Mouse (Mus musculus): ENCODE results near the gene Il16. TPM values are rescaled to one million over a fixed set of nuclear protein-coding genes. Genes with fewer than 3 reads are reported as not detected.
A peak's percentile ranks its signal among the peaks of the same experiment; 100 is the strongest.
"Not testable (repeated sequence)": the region's sequence is repeated elsewhere in the genome, so short reads cannot be mapped to it uniquely, and the experiment has no call there.

Il16 gene
- polyA plus RNA-seq, 1 experiment, result 0.47 TPM

DNA sequence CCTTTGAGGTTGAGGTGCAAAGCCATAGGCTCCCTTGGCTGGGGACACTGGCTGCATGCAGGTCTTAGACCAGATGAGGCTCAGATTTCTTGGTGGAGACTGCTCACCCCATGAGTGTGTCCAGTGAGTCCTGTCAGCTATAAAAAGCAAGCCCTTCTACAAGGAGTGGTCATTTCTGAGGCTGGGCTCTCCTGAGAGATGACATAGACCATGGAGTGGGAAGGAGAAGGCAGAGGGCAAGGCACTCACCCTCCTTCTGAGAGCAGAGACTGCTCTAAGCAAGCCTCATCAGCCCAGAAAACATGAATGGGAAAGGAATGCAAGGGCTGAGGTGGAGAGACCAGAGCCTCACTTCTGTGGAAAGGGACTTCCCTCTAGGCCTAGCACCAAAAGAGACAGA lies 19.7 kb downstream of the Il16 start:
- H3K27ac ChIP-seq (ENCODE audit: insufficient read depth, low read length), result no peak overlapping the region
- H3K4me1 ChIP-seq (ENCODE audit: control insufficient read depth, insufficient read depth, low read length), result no peaks in the 10 kb centered on the region; the same call in 1 of the 2 replicates
- no peak overlapping the region for H3K4me3 ChIP-seq (ENCODE audit: insufficient read depth, low read length)
- TF ChIP-seq POLR2A (IDR thresholded peaks at IDR 0.05; ENCODE audit: low read depth, low read length), result no peak
- TF ChIP-seq CTCF (IDR thresholded peaks at IDR 0.05; ENCODE audit: borderline replicate concordance, insufficient read depth, low read length), result no peak

DNA sequence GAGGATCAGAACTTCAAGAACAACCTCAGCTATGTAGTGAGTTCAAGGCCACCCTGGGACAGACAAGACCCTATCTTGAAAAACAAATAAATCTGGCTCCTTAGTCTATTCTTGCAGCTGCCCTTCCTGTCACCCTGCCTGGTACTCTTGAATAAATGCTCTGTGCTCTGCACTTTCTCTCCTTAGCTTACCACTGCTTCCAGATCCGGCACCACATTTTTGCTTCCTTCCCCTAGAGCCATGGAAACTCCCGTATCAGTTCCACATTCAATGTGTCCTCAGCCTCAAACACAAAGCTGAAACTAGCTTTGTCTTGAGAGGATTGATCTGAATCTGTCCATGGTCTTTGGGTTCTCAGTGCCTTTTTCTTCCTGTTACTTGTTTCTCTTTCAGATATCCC lies 21.0 kb downstream of the Il16 start:
- no peak overlapping the region for H3K4me3 ChIP-seq (ENCODE audit: insufficient read depth, low read length)
- no peak for TF ChIP-seq CTCF (IDR thresholded peaks at IDR 0.05; ENCODE audit: borderline replicate concordance, insufficient read depth, low read length)
- H3K27ac ChIP-seq (ENCODE audit: insufficient read depth, low read length), result no peak overlapping the region
- H3K4me1 ChIP-seq (ENCODE audit: control insufficient read depth, insufficient read depth, low read length), result no peaks in the 10 kb centered on the region

- TF ChIP-seq POLR2A (IDR thresholded peaks at IDR 0.05; ENCODE audit: low read depth, low read length) (no peak), CTCF (IDR thresholded peaks at IDR 0.05; ENCODE audit: borderline replicate concordance, insufficient read depth, low read length) (no peak)
- Histone ChIP-seq H3K4me1 (ENCODE audit: control insufficient read depth, insufficient read depth, low read length) (no peaks in the 10 kb centered on the region), H3K4me3 (ENCODE audit: insufficient read depth, low read length) (no peak overlapping the region), H3K27ac (ENCODE audit: insufficient read depth, low read length) (no peak overlapping the region)
Observed at GRCm38 (mm10) chr7:83723954-83724353, 21.6 kb downstream of the Il16 start.

- no peak for TF ChIP-seq CTCF (IDR thresholded peaks at IDR 0.05; ENCODE audit: borderline replicate concordance, insufficient read depth, low read length)
- no peak for TF ChIP-seq POLR2A (IDR thresholded peaks at IDR 0.05; ENCODE audit: low read depth, low read length)
- Histone ChIP-seq H3K4me1 (ENCODE audit: control insufficient read depth, insufficient read depth, low read length) (no peaks in the 10 kb centered on the region), H3K27ac (ENCODE audit: insufficient read depth, low read length) (no peak overlapping the region), H3K4me3 (ENCODE audit: insufficient read depth, low read length) (no peak overlapping the region)
Observed at GRCm38 (mm10) chr7:83723221-83723620, 22.3 kb downstream of the Il16 start.

DNA sequence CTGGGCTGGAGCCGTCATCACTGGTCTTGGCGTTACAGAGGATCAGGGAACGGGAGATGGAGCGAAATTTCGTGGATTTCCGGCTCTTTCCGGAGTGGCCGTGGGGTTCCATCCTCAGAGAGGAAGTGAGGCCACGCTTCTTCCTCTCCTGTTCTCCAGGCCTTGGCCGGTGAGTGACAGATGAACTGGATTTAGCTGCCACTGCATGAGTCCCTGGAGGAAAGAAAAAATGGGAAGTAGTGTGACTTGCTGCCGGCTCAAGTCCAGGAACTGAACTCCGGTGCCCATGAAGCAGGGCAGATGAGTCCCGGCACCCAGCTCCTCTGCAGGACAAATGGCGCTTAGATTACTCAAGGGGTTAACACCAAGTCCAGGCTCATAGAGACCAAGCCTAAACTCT lies 23.0 kb downstream of the Il16 start:
- Histone ChIP-seq H3K27ac (ENCODE audit: insufficient read depth, low read length) (no peak overlapping the region), H3K4me1 (ENCODE audit: control insufficient read depth, insufficient read depth, low read length) (peaks cover 7% of the 10 kb centered on the region; the same call in 1 of the 2 replicates), H3K4me3 (ENCODE audit: insufficient read depth, low read length) (no peak overlapping the region)
- no peak for TF ChIP-seq CTCF (IDR thresholded peaks at IDR 0.05; ENCODE audit: borderline replicate concordance, insufficient read depth, low read length)

DNA sequence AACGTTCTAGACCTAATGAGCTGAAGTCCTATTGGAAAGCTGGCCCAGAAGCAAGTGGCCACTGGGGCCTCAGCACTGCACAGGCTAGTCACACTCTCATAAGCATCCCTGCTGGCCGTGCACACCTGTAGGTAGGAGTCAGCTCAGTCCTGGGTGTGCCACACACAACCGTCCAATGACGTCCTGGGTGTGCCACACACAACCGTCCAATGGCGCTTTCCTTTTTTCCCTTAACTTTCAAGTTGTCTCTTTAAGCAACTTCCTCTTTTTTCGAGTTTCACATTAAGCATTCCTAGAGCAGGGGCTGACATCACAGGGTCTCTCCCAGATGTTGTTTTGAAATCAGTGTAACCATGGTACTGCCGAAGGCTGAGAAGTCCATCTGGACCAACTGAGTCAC lies 25.3 kb downstream of the Il16 start:
- Histone ChIP-seq H3K4me3 (ENCODE audit: insufficient read depth, low read length) (no peak overlapping the region), H3K4me1 (ENCODE audit: control insufficient read depth, insufficient read depth, low read length) (peaks cover 9% of the 10 kb centered on the region; the same call in 1 of the 2 replicates), H3K27ac (ENCODE audit: insufficient read depth, low read length) (no peak overlapping the region)
- TF ChIP-seq CTCF (IDR thresholded peaks at IDR 0.05; ENCODE audit: borderline replicate concordance, insufficient read depth, low read length), result no peak
- no peak for TF ChIP-seq POLR2A (IDR thresholded peaks at IDR 0.05; ENCODE audit: low read depth, low read length)

DNA sequence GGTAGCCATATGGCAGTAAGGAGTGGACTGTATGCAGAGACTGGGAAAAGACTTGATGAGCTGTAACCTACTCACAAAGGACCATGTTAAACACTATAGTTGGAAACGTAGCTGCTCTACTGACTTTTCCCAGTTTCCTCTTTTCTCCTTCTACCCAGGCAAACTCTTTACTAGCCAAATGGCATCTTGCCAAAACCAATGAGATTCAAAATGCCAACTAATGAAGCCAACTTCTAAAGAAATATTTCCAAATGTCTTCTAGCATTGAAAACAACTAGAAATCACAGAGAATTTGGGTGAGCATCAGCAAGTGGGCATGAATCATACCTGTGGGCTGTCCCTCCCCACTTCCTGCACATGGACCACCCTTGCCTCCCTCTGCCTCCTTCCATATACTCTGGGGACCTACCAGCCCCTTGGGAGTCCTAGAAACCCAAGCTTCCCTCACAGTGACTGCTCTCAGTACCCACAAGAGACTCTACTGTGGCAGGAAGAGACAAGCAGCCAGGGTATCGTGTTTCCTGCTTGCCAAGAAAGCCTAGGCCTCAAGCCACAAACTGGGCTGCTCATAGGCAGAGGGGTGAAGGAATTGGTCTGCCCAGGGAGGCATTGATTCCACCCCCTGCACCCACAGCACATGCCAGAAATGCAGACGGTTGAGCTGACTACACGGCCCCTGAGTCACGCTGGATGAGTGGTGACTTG lies 28.4 kb downstream of the Il16 start:
- H3K27ac ChIP-seq (ENCODE audit: insufficient read depth, low read length), result peak overlapping the region; percentile 65
- H3K4me1 ChIP-seq (ENCODE audit: control insufficient read depth, insufficient read depth, low read length), result peaks cover 9% of the 10 kb centered on the region; the same call in 1 of the 2 replicates
- TF ChIP-seq CTCF (IDR thresholded peaks at IDR 0.05; ENCODE audit: borderline replicate concordance, insufficient read depth, low read length) (no peak), POLR2A (IDR thresholded peaks at IDR 0.05; ENCODE audit: low read depth, low read length) (no peak)
- H3K4me3 ChIP-seq (ENCODE audit: insufficient read depth, low read length), result no peak overlapping the region

GRCm38 (mm10) chr7:83713639-83714038 lies 31.9 kb downstream of the Il16 start:
- no peak overlapping the region for H3K4me3 ChIP-seq (ENCODE audit: insufficient read depth, low read length)
- TF ChIP-seq CTCF (IDR thresholded peaks at IDR 0.05; ENCODE audit: borderline replicate concordance, insufficient read depth, low read length), result no peak
- TF ChIP-seq POLR2A (IDR thresholded peaks at IDR 0.05; ENCODE audit: low read depth, low read length), result no peak
- peaks cover 9% of the 10 kb centered on the region; the same call in 1 of the 2 replicates for H3K4me1 ChIP-seq (ENCODE audit: control insufficient read depth, insufficient read depth, low read length)
- no peak overlapping the region for H3K27ac ChIP-seq (ENCODE audit: insufficient read depth, low read length)

GRCm38 (mm10) chr7:83711676-83712259 lies 33.8 kb downstream of the Il16 start:
- not testable (repeated sequence) for H3K4me3 ChIP-seq (ENCODE audit: insufficient read depth, low read length); H3K27ac ChIP-seq (ENCODE audit: insufficient read depth, low read length); H3K4me1 ChIP-seq (ENCODE audit: control insufficient read depth, insufficient read depth, low read length)

- no peak overlapping the region for H3K27ac ChIP-seq (ENCODE audit: insufficient read depth, low read length)
- TF ChIP-seq POLR2A (IDR thresholded peaks at IDR 0.05; ENCODE audit: low read depth, low read length) (no peak), CTCF (IDR thresholded peaks at IDR 0.05; ENCODE audit: borderline replicate concordance, insufficient read depth, low read length) (no peak)
- H3K4me1 ChIP-seq (ENCODE audit: control insufficient read depth, insufficient read depth, low read length), result no peaks in the 10 kb centered on the region
Observed at GRCm38 (mm10) chr7:83703046-83703775, 42.3 kb downstream of the Il16 start.

More at GRCm38 (mm10) chr7:83703046-83703775, 42.3 kb downstream of the Il16 start:
- no peak overlapping the region for H3K4me3 ChIP-seq (ENCODE audit: insufficient read depth, low read length)

Data from embryonic fibroblast, embryonic 13.5 days (primary cell).